Mouse (Mus musculus) urinary bladder, adult 18-20 months (tissue): ENCODE results near the gene Gm49450.

Experiments used
- DNase-seq, 2 experiments: peaks; one replicate each; pipeline ENCODE4 v3.0.0; 2022; ENCODE audit warnings: low spot score in 2 of 2, mixed read lengths in 2 of 2

Gene Gm49450

DNA sequence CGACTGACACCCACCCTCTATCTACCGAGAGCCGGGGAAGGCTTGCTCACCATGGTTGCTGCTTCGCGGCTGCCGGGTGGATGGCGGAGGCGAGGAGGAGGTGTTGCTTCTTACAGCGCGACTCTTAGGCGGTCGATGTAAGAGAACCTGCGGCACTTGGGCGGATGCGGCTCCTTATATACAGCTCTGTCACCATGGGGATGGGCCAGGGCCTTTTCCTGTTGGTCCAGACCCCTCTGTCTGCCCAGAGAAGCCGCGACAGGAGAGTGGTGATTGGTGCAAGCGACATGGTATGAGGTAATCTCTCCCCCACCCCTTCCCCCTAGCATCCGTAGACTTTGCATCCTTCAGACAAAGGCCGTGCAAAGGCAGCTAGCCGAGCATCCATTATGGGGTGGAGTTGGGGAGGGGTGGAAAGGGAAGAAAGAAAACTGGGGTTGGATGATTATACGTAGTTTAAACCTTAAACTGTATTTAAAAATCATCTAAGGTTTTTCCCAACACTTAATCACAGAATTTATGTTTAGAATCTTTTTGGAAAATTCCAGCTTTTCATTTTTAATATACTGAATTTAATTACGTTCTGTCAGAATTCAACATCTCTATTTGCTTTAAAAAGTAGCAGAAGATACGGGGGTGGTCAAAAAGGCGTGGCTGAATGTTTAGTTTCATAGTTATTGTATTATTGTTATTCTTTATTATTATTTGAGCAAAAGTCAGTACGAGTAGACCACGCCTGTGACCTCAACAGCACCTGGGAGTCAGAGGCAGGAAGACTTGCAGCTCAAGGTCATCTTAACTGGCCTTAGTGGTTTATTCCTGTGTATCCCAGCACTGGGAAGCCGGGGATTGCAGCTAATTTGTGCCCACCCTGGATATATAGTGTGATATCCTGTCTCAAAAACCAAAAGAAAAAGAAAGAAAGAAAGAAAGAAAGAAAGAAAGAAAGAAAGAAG, at the start of gene Gm49450, which contains the start of gene Tuba1a:
Gene Gm49450 (minus strand): TSS at position 151 of the 956 bp plus-strand sequence.
Gene Tuba1a (minus strand): TSS at position 303 of the 956 bp plus-strand sequence.
- peak in 1 of 2 experiments; percentile 83 for DNase-seq

DNA sequence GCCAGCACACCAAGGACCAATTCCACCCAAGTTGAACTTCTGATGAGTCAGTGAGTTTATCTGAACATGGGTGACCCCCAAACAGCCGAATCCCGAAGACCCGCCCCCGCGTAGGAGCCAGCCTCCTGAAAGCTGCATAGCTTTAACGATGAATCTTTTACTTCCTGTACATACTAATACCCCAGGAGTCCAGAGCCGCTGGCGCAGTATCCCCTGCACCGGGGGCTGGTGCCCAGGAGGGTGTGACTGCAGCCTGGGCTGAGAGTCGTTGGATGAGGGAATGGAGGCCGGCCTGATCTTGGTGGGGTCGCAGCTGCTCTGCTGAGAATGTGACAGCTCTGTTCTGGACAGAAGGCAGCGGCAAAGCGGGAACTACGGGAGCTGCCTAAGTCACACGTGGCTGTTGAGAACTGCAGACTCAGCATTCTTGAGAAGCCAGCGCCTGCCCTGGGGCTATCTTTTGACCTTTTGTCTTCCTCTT, 48.1 kb upstream of the Gm49450 start:
- no peak for DNase-seq

DNA sequence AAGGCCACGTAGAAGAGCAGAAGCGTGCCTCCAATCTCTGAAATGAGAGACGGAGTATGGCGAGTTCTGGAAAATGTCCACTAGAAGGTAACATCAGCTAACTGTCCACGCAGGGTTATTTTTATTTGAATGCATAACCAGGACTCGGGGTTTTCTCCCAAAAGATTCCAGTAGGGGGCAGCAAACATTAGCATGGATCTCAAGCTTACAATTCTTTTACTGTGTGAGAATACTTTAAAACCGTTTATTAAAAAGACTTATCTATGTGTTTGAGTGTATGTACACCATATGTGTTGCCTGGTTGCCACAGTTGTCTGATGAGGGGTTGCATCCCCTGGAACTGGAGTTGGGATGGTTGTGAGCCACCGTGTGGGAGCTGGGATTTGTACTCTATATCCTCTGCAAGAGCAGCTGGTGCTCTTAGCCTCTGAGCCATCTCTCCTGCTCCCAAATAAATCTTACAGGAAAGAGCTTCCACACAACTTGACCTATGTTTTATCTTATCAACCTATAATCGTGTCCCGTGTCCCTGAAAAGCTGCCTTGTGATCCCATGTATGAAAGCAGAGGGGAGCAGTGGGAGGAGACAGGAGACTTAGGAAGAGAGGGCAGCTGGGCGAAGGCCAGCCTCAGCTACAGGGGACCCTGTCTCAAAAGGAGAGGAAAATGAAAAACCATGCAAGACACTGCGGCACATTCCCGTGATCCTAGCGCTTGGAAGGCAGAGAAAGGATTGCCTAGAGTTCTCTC, 47.4 kb upstream of the Gm49450 start:
- peak in 1 of 2 experiments; percentile 35 for DNase-seq

DNA sequence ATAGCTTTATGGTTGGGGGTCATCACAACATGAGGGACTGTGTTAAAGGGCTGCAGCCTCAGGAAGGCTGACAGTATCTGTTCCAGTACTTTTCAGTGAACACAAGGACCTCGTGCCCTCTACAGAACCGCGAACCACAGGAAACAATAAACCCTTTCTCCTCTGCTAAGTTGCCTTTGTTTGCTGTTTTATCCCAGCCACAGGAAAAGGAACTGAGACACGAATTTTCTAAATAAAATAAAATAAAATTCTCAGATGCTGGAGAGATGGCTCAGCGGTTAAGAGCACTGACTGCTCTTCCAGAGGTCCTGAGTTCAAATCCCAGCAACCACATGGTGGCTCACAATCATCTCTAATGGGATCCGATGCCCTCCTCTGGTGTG, 45.4 kb upstream of the Gm49450 start:
- no peak for DNase-seq

DNA sequence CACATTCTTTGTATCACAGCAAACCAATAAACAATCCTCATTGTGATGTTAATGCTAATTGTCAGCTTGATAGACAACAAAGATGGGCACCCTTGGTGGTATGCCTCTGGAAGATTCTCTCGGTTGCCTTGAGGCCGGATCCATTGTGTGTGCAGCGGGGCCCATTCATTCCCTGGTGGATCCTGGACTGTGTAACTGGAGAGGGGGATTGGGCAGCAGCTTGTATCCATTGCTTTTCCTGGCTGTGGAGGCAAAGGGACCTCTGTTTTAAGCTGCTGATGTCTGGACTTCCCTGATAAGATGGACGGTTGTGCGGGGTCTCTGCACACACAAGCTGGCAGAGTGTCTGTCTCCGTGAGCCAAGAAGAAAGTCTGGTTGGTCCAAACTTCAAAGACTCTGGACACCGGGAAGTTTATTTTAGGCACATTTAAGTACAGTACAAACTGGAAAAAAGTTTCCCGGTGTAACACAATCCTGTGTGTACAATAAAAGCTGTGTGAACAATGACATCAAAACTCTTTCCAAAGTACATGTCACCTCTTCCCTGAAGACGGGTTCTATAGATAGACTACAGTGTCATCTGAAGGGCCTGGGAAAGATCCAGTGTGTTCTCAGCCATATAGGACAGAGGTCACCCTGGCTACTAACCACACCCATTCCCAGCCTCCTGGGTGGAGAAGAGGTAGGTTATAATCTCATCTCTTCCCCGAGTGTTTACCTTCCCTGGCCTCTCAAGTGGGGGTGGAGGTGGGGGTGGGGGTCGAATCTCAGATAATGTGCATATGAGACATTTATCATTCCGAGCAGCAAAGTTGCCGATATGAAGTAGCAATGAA, 44.8 kb upstream of the Gm49450 start:
- DNase-seq: no peak

DNA sequence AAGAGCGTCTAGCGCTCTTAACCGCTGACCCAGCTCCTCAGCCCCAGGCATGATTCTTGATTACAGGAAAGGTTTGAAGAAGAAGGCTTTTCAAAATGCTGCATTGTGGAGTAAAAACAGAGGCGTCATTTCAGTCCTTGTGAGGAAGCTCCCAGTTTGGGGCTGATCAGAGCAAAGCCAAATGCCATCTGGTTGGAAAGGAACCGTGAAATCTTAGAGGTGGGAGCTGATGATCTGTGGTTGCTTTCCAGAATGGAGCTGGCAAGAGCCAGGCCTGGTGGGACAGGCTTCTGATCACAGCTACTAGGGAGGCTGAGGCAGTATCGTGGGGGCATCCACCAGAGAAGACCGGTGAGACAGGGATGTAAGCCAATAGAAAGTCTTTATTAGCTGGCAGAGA, 43.5 kb upstream of the Gm49450 start:
- DNase-seq: no peak

DNA sequence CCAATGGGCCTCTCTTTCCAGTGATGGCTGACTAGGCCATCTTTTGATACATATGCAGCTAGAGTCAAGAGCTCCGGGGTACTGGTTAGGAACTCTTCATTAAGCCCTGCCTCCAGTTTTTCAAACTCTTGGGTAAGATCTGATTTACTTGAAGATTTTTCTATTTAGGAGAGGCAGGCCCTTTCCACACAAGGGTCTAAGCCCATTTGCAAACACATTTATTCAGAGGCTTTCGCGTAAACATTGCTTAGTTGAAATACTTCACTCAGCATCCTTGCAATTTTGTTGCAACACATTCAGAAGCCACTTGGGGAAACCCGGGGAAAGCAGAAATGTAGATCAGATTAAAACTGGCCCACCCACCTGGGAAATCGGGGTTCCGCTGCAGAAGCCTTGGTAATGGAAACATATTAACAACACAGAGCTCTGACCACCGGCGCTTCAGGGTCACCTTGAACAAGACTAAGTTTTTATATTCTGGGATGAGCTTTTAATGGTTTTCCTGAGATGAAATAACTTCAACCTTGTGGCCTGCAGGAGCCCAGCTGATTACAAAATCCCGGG, 41.7 kb upstream of the Gm49450 start:
- no peak for DNase-seq

DNA sequence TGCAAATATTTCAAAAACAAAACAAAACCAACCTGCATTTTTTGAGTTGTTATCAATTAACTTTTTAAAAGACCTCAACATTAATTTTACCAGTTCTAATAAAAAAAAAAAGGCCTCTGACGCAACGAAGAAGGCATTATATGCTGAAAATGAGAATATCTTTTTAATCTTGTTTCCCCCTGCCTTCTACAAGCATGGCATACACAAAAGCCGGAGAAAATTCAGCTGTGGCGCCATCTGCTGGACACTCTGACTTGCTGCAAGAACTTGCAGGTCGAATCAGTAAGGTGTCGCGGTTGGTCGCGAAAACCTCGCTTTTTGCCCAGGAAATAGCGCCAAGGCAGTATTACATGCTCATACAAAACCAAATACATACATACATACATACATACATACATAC, 40.5 kb upstream of the Gm49450 start:
- DNase-seq: peak; percentile 70 to 77

DNA sequence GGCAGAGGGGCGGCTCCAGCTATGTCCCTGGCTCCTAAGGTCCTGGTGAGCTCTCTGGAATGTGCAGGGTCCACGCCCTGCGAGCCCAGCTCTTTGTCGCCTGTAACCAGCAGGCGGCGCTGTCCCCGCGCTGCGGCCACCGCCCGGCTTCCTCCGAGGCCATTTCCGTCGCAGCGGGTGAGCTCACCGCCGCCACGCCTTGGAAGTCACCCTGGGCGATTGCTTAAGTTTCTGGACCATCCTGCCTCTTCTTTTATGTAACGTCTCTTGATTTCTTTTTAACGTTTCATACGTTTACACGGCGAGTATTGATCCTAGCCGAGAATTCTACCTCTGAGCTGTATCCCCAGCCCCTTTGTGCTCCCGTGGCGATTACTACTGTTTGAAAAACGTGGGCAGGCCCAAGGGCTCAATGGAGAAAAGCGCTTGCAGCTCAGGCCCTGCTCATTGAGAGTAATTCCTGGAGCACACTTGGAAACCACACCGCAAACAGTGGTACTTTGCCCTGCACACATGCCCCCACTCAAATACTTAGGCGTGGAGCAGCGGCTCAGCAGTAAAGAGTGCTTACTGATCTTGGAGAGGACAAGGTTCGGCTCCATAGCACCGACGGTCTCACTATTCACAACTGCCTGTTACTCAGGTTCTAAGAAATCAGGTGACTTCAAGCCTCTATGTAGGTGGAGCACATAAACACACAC, 39.9 kb upstream of the Gm49450 start:
- DNase-seq: peak; percentile 88 to 93

DNA sequence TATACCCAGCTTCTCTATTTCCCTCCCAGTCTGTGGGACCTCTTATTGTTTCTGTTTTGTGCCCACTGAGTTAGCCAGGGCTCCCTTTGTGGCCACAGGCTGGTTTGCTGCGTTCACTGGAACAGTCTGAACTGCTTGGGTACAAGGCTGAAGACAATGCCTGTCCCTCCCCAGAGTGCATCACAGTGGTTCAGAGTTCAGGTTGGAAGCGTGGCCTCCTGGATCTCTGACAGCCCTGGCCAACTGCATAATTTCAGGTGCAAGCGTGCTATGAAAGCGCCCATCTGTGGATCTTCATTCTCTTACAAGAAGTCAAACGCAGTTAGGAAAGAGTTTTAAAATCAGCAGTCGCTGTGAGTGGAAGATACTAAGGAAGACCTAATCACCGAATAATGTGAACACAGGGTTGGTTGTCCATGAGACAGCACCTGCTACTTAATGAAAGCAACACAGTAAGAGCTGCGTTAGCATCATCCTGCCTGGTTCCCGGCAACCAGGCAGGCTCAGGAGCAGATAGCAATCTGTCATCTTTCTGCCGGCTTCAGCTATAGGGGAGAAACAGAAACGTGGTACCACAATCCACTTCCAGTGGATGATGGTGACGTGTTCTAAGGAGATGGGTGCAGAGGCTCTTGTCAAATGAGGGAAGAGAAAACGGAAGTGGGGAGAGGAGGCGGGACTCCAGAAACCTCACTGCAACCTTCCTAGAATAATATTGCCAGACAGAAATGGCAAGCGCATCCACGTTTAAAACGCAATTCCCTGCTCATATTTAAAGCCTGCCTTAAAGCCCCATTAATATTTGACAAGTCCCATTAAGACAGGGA, 38.9 kb upstream of the Gm49450 start:
- DNase-seq: no peak

DNA sequence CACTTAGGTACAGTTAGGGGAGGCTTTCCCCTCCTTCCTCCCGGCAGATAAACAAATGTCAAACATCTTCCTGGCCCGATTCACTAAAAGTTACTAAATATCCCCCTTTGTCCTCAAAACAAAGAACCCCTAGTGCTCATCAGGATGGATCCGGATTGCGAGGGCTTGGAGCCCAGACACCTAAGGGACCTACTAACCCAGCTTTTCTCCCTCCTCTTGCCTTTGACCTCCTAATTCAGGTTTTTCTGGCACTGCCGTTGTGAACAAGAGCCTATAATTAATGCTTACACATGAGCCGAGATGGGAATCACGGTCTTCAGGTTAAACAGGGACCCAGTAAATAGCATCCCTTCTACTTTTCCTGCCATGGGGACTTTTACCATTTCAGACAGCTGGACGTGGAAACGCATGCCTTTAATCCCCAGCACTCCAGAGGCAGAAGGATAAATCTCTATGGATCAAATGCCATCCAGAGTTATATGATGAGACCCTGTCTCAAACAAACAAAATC, 38.2 kb upstream of the Gm49450 start:
- DNase-seq: no peak

DNA sequence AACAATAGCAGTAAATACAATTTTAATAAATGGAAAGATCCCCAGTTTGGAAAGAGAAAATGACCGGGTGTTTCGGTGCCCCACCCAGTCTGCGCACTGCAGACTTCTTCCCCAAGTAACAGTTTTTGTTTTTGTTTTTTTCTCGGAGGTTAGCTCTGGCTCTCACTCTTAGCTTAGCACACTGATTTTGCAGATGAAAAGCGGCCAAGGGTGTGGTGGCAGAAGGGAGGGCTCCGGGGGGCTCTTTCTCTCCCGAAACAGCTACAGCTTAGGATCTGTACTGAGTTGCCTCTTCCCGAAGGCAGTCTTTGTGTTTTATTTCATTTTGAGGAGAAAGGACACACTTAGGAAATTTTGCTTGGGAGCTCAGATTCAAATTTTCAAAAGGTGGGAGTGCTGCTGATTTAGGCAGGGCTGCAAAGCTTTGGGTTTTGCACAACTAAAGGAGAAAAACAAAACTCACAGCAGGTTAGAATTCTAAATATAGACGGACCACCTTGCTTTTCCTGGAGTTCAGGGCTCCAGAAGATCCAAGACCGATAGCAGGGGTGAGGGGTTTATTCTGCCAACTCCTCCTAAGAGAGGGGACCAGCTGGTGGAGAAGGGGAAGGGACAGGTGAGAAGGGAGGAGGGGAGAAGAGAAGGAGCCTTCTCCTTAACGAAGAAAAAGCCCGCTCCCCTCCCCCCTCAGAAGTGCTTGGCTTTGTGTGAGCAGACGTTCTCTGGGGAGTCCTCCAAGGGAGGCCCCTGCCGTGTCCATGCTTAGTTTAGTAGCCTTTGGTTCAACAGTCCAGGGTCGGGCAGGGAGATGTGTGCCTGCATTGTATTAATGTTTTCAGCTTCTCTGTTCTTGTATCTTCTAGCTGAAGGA, 37.6 kb upstream of the Gm49450 start:
- no peak for DNase-seq

DNA sequence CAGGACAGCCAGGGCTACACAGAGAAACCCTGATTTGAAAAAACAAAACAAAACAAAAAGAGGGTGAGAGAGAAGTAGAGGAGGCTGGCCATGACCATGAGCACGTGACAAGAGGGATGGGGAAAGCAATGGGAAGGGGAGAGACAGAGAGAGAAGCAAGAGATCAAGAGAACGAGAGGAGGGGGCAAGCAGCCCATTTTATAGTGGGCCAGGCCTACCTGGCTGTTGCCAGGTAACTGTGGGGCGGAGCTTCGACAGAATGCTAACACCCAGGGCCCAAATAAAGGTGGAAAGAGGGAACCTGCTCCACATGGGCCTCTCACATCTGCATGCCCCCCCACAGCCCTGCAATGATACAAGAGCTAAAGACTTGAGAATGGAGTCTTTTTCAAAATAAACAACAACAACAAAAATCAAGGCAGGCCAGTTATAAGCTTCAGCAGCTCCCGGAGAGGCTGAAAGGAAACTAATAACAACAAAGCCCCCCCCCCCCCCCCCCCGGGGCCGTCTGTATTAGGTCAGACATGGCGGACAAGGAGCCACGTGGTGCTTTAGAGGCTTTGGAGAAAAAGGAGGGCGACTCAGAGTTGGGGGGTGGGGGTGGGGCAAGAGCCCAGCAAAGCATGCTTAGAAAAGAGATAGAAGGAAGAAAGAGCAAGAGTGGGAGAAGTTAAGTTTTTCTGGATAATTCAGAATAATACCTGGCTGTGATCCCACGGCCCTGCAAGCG, 36.5 kb upstream of the Gm49450 start:
- DNase-seq: no peak

DNA sequence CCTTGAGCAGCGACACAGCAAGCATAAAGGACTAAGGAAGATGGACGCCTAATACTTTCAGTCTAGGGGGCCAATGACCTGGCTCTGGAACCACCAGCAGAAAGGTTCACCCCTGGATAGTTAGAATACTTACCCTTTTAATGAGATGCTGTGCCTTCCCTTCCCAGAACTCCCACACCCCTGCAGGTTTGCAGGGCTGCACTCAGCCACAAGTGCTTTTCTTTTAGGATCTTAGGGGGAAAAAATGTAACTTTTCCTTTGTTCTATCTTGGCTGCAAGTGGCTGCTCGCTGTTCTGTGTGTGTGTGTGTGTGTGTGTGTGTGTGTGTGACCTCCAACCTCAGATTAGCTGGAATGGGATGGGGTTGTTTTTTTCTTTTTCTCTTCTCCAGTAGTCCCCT, 35.4 kb upstream of the Gm49450 start:
- no peak for DNase-seq

DNA sequence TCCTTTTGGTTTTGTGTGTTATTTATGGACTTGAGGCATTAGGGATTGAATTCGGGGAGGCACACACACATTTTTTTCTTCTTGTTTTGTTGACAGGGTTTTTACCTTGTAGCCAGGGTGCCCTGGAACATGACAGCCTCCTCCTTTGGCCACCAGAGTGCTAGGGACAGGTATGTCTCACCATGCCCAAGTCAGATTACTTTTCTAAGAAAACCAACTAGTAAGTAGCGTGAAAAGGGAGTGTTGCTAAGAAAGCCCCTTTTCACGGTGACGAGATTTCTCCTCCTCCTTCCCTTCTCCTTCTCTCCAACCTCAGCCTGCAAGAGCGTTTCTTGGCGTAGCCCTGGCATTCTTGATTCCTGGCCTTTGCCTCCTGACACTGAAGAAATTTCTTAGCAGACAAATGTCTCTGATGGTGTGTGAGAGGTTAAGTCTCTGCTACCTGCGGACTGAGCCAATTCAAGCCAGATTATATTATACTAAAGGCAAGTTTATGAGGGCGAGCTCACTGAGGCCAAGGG, 34.4 kb upstream of the Gm49450 start:
- no peak for DNase-seq

DNA sequence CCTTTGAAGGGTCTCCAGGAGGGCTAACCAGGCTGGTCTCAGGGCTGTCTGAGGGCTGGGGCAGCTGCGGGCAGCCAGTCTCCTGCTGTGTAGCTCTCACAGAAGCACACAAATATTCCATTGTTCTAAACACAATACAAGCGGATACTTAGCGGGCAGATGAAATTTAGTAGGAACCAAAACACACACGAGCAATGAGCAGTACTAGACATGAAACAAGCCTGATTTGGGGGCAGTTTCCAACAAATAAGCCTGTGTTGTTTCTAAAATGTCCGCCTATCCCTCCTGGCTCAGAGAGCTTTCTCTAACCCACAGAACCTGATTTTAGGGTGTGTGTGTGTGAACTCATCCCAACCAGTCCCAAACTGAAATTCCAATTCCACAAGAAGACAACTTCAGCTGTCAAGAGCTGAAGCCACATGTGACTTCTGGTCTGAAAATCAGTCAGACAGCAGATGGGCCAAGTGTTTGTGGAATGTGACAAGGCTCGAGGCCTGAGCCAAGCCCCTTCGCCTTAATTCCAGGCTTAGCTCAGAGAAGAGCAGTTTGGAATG, 33.8 kb upstream of the Gm49450 start:
- no peak for DNase-seq

DNA sequence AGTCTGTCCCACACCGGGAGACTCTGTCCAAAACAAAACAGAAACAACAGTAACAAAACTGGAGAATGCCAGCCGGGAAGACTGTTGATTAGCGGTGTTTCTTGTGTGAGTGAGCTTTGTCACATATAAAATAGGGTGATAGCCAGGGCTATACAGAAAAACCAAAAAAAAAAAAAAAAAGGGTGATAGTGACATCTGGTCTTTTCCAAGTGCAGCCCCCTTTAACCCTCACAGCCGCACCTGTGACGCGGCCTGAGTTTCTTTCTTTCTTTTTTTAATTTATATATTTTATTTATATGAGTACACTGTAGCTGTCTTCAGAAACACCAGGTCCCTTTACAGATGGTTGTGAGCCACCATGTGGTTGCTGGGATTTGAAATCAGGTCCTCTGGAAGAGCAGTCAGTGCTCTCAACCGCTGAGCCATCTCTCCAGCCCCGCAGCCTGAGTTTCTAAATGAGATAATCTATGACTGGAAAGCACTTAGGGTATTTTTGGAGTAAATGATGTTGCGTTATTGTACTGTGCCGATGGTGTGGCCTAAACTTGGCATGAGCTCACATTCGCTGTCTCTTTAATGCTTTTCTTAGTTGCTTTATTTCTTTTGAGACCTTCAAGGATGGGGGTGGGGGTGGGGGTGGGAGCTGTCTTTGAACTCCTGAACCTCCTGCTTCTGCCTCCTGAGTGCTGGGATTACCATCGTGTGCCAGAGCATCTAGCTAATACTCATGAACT, 32.8 kb upstream of the Gm49450 start:
- no peak for DNase-seq
